Mouse (Mus musculus): ENCODE measurements at regions not wholly inside any gene's neighbourhood (a gene's known extent, or its start where the extent isn't known, plus 50 kb on each side); places are given as distances from the start of the nearest gene placed in this dataset.
A peak's percentile ranks its signal among the peaks of the same experiment; 100 is the strongest.

GRCm38 (mm10) chr14:76672442-76672841 is 115.8 kb upstream of the Serp2 start:
- H3K4me1 ChIP-seq = peaks cover 3% of the 10 kb centered on the region; the same call in 1 of the 2 replicates
- ATAC-seq (ENCODE audit: low FRiP score, low read depth) = no peak
- H3K9ac ChIP-seq (replicated peaks) = no peak overlapping the region
- no peak overlapping the region for H3K4me2 ChIP-seq (replicated peaks)
- H3K27me3 ChIP-seq = no peaks in the 10 kb centered on the region
- no peaks in the 10 kb centered on the region for H3K36me3 ChIP-seq
- 74% methylated on average over 2 of the region's 2 CpGs for WGBS
- H3K4me3 ChIP-seq = no peak overlapping the region
- no peaks in the 10 kb centered on the region for H3K9me3 ChIP-seq
- no peak overlapping the region for H3K27ac ChIP-seq (replicated peaks)

GRCm38 (mm10) chr14:76671023-76671422 is 114.3 kb upstream of the Serp2 start:
- Histone ChIP-seq H3K4me1 (peaks cover 3% of the 10 kb centered on the region; the same call in 1 of the 2 replicates), H3K4me3 (no peak overlapping the region), H3K9ac (replicated peaks) (no peak overlapping the region), H3K9me3 (no peaks in the 10 kb centered on the region), H3K27ac (replicated peaks) (no peak overlapping the region), H3K4me2 (replicated peaks) (no peak overlapping the region), H3K36me3 (no peaks in the 10 kb centered on the region), H3K27me3 (no peaks in the 10 kb centered on the region)
- no peak for ATAC-seq (ENCODE audit: low FRiP score, low read depth)
- 93% methylated on average over 4 of the region's 4 CpGs for WGBS

- Histone ChIP-seq H3K4me3 (no peak overlapping the region), H3K27me3 (no peaks in the 10 kb centered on the region), H3K9me3 (no peaks in the 10 kb centered on the region), H3K36me3 (no peaks in the 10 kb centered on the region), H3K4me1 (no peaks in the 10 kb centered on the region), H3K9ac (replicated peaks) (no peak overlapping the region), H3K27ac (replicated peaks) (no peak overlapping the region), H3K4me2 (replicated peaks) (no peak overlapping the region)
- WGBS = 84% methylated on average over 12 of the region's 12 CpGs
- ATAC-seq (ENCODE audit: low FRiP score, low read depth) = no peak
These were observed 109.2 kb upstream of the Serp2 start for GRCm38 (mm10) chr14:76665754-76666371.

- H3K9ac ChIP-seq (replicated peaks) = no peak overlapping the region
- no peak overlapping the region for H3K27ac ChIP-seq (replicated peaks)
- no peak for ATAC-seq (ENCODE audit: low FRiP score, low read depth)
- 88% methylated on average over 11 of the region's 11 CpGs for WGBS
- H3K27me3 ChIP-seq = peaks cover 9% of the 10 kb centered on the region; the same call in 1 of the 2 replicates
- no peak overlapping the region for H3K4me3 ChIP-seq
- H3K36me3 ChIP-seq = no peaks in the 10 kb centered on the region
- no peak overlapping the region for H3K4me2 ChIP-seq (replicated peaks)
- H3K4me1 ChIP-seq = no peaks in the 10 kb centered on the region
- no peaks in the 10 kb centered on the region for H3K9me3 ChIP-seq
These were observed 108.2 kb upstream of the Serp2 start for GRCm38 (mm10) chr14:76664586-76665508.

GRCm38 (mm10) chr14:76663816-76664215 is 107.1 kb upstream of the Serp2 start:
- no peak overlapping the region for H3K4me3 ChIP-seq
- 0 out of 2 replicates have a peak, but pooled peaks cover 4% of the 10 kb centered on the region for H3K4me1 ChIP-seq
- H3K4me2 ChIP-seq (replicated peaks) = no peak overlapping the region
- H3K27ac ChIP-seq (replicated peaks) = no peak overlapping the region
- no peaks in the 10 kb centered on the region for H3K36me3 ChIP-seq
- no peaks in the 10 kb centered on the region for H3K9me3 ChIP-seq
- ATAC-seq (ENCODE audit: low FRiP score, low read depth) = no peak
- H3K27me3 ChIP-seq = peaks cover 17% of the 10 kb centered on the region; the same call in 1 of the 2 replicates
- no peak overlapping the region for H3K9ac ChIP-seq (replicated peaks)
- 95% methylated on average over 2 of the region's 2 CpGs for WGBS

- Histone ChIP-seq H3K4me3 (no peak overlapping the region), H3K27ac (replicated peaks) (no peak overlapping the region), H3K9me3 (no peaks in the 10 kb centered on the region), H3K4me1 (peaks cover 12% of the 10 kb centered on the region), H3K9ac (replicated peaks) (no peak overlapping the region), H3K27me3 (peaks cover 17% of the 10 kb centered on the region; the same call in 1 of the 2 replicates), H3K4me2 (replicated peaks) (no peak overlapping the region), H3K36me3 (no peaks in the 10 kb centered on the region)
- no peak for ATAC-seq (ENCODE audit: low FRiP score, low read depth)
- WGBS = 85% methylated on average over 7 of the region's 7 CpGs
These were observed 106.2 kb upstream of the Serp2 start for GRCm38 (mm10) chr14:76662871-76663270.

GRCm38 (mm10) chr14:76660906-76661305 is 104.2 kb upstream of the Serp2 start:
- no peaks in the 10 kb centered on the region for H3K36me3 ChIP-seq
- H3K27me3 ChIP-seq = peaks cover 21% of the 10 kb centered on the region; the same call in 1 of the 2 replicates
- no peak overlapping the region for H3K4me2 ChIP-seq (replicated peaks)
- H3K4me1 ChIP-seq = peaks cover 24% of the 10 kb centered on the region
- WGBS = 73% methylated on average over 2 of the region's 2 CpGs
- H3K4me3 ChIP-seq = no peak overlapping the region
- ATAC-seq (ENCODE audit: low FRiP score, low read depth) = no peak
- H3K9ac ChIP-seq (replicated peaks) = no peak overlapping the region
- H3K27ac ChIP-seq (replicated peaks) = no peak overlapping the region
- H3K9me3 ChIP-seq = no peaks in the 10 kb centered on the region

- 75% methylated on average over 15 of the region's 15 CpGs for WGBS
These were observed 102.3 kb upstream of the Serp2 start for GRCm38 (mm10) chr14:76658952-76659502.

GRCm38 (mm10) chr14:76657784-76658610 is 101.3 kb upstream of the Serp2 start:
- Histone ChIP-seq H3K4me2 (replicated peaks) (0 out of 2 replicates have a peak overlapping the region, but pooled peaks have one; percentile 9), H3K36me3 (no peaks in the 10 kb centered on the region), H3K27ac (replicated peaks) (peak overlapping the region; percentile 68), H3K9me3 (no peaks in the 10 kb centered on the region), H3K9ac (replicated peaks) (no peak overlapping the region), H3K27me3 (peaks cover 29% of the 10 kb centered on the region; the same call in 1 of the 2 replicates), H3K4me1 (peaks cover 24% of the 10 kb centered on the region), H3K4me3 (no peak overlapping the region)
- WGBS = 43% methylated on average over 9 of the region's 9 CpGs
- peak; percentile 83 for ATAC-seq (ENCODE audit: low FRiP score, low read depth)

More at GRCm38 (mm10) chr14:76658952-76659502, 102.3 kb upstream of the Serp2 start:
- H3K4me3 ChIP-seq = no peak overlapping the region
- H3K36me3 ChIP-seq = no peaks in the 10 kb centered on the region
- no peaks in the 10 kb centered on the region for H3K9me3 ChIP-seq
- peaks cover 24% of the 10 kb centered on the region for H3K4me1 ChIP-seq
- H3K27me3 ChIP-seq = peaks cover 29% of the 10 kb centered on the region; the same call in 1 of the 2 replicates
- no peak overlapping the region for H3K4me2 ChIP-seq (replicated peaks)
- no peak overlapping the region for H3K9ac ChIP-seq (replicated peaks)
- no peak for ATAC-seq (ENCODE audit: low FRiP score, low read depth)
- H3K27ac ChIP-seq (replicated peaks) = no peak overlapping the region

- peak; percentile 68 for ATAC-seq (ENCODE audit: low FRiP score, low read depth)
- Histone ChIP-seq H3K4me2 (replicated peaks) (0 out of 2 replicates have a peak overlapping the region, but pooled peaks have one; percentile 9), H3K9me3 (no peaks in the 10 kb centered on the region), H3K27ac (replicated peaks) (peak overlapping the region; percentile 68; the same call in 1 of the 2 replicates), H3K27me3 (peaks cover 29% of the 10 kb centered on the region; the same call in 1 of the 2 replicates), H3K36me3 (no peaks in the 10 kb centered on the region), H3K4me1 (peaks cover 26% of the 10 kb centered on the region), H3K4me3 (no peak overlapping the region), H3K9ac (replicated peaks) (no peak overlapping the region)
- 34% methylated on average over 7 of the region's 7 CpGs for WGBS
These were observed 100.7 kb upstream of the Serp2 start for GRCm38 (mm10) chr14:76657375-76657774.

Data from midbrain, embryonic 12.5 days (tissue).